Mouse (Mus musculus) cerebellum, adult 11 months (tissue): ENCODE measurements around the gene Kmt2d.
"Not testable (repeated sequence)": the region's sequence is repeated elsewhere in the genome, so short reads cannot be mapped to it uniquely, and the experiment has no call there.

Experiments
- DNase-seq: peaks from one replicate; pipeline ENCODE4 v3.0.0; 2022

The Kmt2d gene

GRCm38 (mm10) chr15:98827611-98828011 is 43.4 kb downstream of the Kmt2d start:
- DNase-seq: no peak

- no peak for DNase-seq
Measured at GRCm38 (mm10) chr15:98823434-98823833, 47.6 kb downstream of the Kmt2d start.

- no peak for DNase-seq
Measured at GRCm38 (mm10) chr15:98822147-98822546, 48.9 kb downstream of the Kmt2d start.

- no peak for DNase-seq
Measured at GRCm38 (mm10) chr15:98821403-98821802, 49.6 kb downstream of the Kmt2d start.

- DNase-seq: no peak
Measured at GRCm38 (mm10) chr15:98820937-98821336, 50.1 kb downstream of the Kmt2d start.

GRCm38 (mm10) chr15:98818171-98818570 is 52.8 kb downstream of the Kmt2d start:
- no peak for DNase-seq

- no peak for DNase-seq
Measured at GRCm38 (mm10) chr15:98812741-98813424, 58.1 kb downstream of the Kmt2d start.

- not testable (repeated sequence) for DNase-seq
Measured at GRCm38 (mm10) chr15:98810212-98810611, 60.8 kb downstream of the Kmt2d start.

GRCm38 (mm10) chr15:98809390-98809789 is 61.6 kb downstream of the Kmt2d start, which contains the start of gene Ddn:
TSS of gene Ddn (minus strand) at chr15:98809490.
- DNase-seq: no peak

GRCm38 (mm10) chr15:98808651-98809134 is 62.3 kb downstream of the Kmt2d start:
- DNase-seq: no peak

- no peak for DNase-seq
Measured at GRCm38 (mm10) chr15:98807895-98808650, 62.9 kb downstream of the Kmt2d start.

- DNase-seq: no peak
Measured at GRCm38 (mm10) chr15:98806809-98807770, 63.9 kb downstream of the Kmt2d start.

GRCm38 (mm10) chr15:98806071-98806808 is 64.8 kb downstream of the Kmt2d start:
- no peak for DNase-seq

- DNase-seq: peak; percentile 40
Measured at GRCm38 (mm10) chr15:98805324-98806040, 65.5 kb downstream of the Kmt2d start.

GRCm38 (mm10) chr15:98804054-98804453 is 67.0 kb downstream of the Kmt2d start:
- DNase-seq: peak; percentile 80

GRCm38 (mm10) chr15:98802926-98803325 is 68.1 kb downstream of the Kmt2d start:
- DNase-seq: no peak

GRCm38 (mm10) chr15:98799396-98799795 is 71.6 kb downstream of the Kmt2d start:
- DNase-seq: peak; percentile 65

- no peak for DNase-seq
Measured at GRCm38 (mm10) chr15:98798903-98799302, 72.1 kb downstream of the Kmt2d start.

- DNase-seq: no peak
Measured at GRCm38 (mm10) chr15:98797835-98798492, 73.0 kb downstream of the Kmt2d start.

GRCm38 (mm10) chr15:98796803-98797595 is 74.0 kb downstream of the Kmt2d start:
- no peak for DNase-seq
